Mouse (Mus musculus) erythroblast, adult 5-6 weeks (primary cell): ENCODE measurements around the gene Kansl1. TPM values are rescaled to one million over a fixed set of nuclear protein-coding genes. Genes with fewer than 3 reads are reported as not detected.
A peak's percentile ranks its signal among the peaks of the same experiment; 100 is the strongest.
"Not testable (repeated sequence)": the region's sequence is repeated elsewhere in the genome, so short reads cannot be mapped to it uniquely, and the experiment has no call there.

Experiments
- ATAC-seq: replicated peaks from 2 replicates; pipeline ENCODE4 v1.8.0; 2016; ENCODE audit warnings: moderate number of reproducible peaks, mild to moderate bottlenecking, moderate TSS enrichment, inconsistent platforms; ENCODE audit not compliant: poor library complexity, low FRiP score, severe bottlenecking
- total RNA-seq, 2 experiments: library from RNA; stranded (forward) in 1 of 2; stranded (reverse) in 1 of 2; fragments of 150-400 nt in 1 of 2; fragments of 200-764, 138-1000 nt in 1 of 2; gene quantifications; 2 replicates each; pipeline versions ENCODE4 v1.2.3 to v1.2.4; 2015 to 2017; ENCODE audit warnings: low replicate concordance in 2 of 2

The Kansl1 gene
- 20.8 and 25.1 TPM in 2 replicates for total RNA-seq (2015; ENCODE audit: low replicate concordance)
- total RNA-seq (2017; ENCODE audit: low replicate concordance): 20.6 TPM in 2 replicates

DNA sequence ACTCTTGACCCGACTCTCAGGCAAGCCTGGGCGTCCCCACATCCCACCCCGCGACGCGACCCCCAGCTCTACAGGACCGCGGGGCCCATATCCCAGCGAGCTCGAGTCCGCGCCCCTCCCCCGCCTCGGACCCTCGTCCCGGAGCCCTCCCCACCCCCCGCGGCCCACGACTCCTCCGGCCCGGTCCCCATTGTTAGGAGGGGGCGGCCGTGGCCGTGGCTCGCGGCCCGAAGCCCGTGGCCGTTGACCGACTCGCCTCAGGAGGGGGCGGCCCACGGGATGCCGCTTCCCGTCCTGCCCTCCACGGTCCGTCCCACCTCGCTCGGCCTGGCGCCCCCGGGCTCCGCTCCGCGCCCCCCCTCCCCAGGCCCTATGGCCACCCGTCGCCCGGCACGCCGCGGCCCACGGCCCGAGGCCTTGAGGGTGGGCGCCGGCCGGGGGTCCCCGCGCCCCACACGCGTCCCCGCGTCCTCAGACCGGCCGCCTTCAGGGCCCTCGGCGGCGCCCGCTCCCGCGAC lies at the start of gene Kansl1:
Gene Kansl1, minus strand, starts transcription at position 111 of the 518 bp plus-strand sequence.
- ATAC-seq: no peak

DNA sequence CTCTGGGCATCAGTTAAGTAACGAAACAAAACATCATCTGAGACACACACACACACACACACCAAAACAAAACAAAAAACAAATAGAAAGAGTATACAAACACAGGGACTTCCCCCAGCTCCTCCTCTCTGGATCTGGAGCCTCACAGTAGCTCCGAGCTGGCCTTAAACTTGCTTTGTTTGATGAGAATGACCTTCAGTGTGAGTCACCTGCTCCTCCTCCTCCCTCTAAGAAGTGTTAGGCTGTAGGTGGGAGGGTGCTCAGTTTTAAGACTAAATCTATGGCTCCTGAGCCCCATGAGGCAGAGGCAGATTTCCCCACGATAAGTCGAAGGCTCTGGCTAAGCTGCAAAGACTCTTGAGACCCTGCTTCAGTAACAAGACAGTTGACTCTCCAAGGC lies 43.8 kb upstream of the Kansl1 start:
- no peak for ATAC-seq

DNA sequence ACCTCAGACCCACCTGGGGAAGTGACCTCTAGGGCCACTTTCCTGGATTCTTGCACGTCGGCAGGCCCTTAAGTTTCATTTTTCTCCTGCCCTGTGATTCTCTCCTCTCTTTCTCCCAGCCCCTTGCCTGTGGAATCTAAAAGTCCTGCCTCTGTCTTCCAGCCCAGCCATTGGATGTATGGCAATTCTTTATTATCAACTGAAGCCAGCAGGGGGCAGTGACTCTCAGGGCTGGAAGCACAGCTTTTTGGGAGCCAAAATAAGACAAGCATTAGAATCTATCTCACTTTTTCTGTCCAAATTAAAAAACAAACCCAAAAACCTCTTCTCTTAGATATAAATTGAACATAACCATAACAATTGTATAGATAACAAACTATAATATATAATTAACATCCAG lies 41.9 kb upstream of the Kansl1 start:
- ATAC-seq: 0 out of 2 replicates have a peak, but pooled peaks have one; percentile 57

DNA sequence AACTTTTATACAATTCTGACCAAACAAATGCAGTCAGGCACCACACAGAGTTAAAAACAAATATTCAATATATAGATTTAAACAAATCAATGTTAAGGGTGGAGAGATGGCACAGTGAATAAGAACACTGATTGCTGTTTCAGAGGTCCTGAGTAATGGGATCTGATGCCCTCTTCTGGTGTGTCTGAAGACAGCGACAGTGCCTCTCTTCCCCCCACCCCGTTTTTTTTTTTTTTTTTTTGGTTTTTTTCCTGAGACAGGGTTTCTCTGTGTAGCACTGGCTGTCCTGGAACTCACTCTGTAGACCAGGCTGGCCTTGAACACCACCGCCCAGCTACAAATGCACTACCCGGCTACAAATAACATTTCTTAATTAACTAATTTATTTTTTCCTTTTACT lies 39.8 kb upstream of the Kansl1 start:
- no peak for ATAC-seq

DNA sequence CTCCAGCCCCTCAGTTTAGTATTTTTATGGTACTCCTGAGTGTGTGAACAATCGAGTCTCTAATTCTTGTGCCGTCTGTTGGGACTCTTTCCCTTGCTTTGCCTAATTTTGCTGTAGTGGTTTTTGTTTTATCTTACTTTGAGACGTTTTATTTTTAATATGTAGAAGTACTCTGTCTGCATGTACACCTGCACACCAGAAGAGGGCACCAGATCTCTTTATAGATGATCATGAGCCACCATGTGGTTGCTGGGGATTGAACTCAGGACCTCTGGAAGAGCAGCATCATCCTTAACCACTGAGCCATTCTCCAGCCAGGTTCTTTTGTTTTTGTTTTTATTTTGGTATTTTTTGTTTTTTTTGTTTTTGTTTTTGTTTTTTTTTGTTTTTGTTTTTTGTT lies 19.6 kb upstream of the Kansl1 start:
- ATAC-seq: no peak

DNA sequence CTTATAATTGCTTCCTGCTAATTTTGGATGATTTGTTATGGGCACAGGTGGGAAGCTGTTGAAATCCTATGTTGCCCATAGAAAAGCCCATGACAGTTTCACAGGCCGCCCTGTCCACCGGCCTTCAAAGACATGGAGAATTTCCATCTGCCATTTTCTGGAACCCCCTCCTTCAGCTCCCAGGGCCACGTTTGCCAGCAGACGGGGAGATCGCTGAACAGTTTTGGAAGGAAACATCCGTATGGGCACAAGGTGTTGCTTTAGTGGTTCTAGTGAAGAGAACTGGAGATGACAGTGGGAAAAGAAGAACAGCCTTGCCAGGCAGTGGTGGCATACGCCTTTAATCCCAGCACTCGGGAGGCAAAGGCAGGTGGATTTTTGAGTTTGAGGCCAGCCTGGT lies 13.3 kb upstream of the Kansl1 start:
- no peak for ATAC-seq

DNA sequence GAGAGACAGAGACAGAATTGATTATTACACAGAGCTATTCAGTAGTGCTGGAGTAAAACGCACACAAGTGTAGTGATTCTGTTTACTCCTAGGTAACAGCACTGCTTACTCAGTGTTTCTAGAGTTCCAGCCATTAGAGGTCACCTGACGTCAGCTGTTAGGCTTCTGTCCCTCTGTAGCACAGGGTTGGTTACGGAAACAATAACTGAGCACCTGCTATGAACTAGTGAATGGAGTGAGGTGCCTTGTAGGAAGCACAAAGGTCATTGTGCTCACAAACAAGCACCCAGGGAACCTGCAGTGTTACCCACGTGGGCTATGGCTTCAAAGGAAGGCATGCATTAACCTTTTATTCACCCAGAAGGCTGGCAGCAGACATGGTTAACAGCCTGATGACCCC lies 10.8 kb upstream of the Kansl1 start:
- ATAC-seq: no peak

DNA sequence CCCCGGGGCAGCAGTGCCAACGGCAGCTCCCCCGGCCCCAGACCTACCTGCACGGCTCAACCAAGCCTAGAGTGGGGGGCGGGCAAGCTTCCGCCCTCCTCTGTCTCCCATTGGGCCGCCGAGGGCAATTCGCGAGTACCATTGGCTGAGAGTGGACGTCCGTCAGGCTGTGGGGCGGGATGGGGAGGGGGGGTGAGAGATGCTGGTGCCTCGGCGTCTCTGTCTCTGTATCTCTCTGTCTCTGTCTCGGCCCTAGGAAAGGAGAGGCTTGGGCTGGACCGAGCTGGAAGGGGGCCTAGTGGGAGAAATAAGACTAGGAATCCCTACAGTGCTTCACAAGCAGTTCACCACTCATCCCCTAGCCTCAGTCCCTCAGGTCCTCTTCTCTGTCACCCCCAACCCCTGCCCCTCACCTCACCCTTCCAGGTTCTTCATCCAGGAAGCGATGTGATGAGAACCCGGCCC lies 742 bp upstream of the Kansl1 start:
- ATAC-seq: peak; percentile 96

DNA sequence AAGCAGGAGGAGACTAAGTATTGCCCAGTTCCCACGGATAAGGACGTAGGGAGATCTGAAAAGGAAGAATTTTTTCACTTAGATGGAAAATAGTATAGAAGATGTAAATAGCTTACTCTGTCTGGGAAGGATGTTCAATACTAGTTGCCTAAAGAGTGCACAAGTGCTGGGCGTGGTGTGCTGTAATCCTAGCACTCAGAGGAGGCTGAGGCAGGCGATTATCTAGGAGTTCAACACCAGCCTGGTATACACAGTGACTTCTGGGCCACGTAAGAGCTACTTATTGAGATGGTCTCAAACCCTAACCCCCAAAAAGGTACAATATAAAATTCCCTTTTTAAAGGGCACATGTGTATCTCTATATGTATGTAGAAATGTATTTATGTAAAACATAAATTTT lies 963 bp downstream of the Kansl1 start:
- 0 out of 2 replicates have a peak, but pooled peaks have one; percentile 48 for ATAC-seq

DNA sequence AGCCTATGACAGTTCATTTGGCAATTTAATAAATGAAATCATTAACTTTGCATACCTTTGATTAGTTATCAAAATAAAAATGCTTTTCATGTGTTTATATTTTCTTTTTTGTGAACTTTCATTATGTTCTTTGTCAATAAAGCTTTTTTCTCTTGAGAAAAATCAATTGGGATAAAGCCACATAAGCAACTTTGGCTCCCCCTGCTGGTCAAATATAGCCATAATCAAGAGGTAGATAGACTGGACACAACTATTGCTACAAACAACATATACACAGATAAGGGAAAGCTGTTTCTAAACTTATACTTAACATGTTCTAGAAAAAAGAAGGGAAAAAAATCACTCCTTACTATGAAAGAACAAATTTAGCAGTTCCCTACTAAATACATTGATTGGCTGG lies 7.1 kb downstream of the Kansl1 start:
- peak; percentile 88 for ATAC-seq

DNA sequence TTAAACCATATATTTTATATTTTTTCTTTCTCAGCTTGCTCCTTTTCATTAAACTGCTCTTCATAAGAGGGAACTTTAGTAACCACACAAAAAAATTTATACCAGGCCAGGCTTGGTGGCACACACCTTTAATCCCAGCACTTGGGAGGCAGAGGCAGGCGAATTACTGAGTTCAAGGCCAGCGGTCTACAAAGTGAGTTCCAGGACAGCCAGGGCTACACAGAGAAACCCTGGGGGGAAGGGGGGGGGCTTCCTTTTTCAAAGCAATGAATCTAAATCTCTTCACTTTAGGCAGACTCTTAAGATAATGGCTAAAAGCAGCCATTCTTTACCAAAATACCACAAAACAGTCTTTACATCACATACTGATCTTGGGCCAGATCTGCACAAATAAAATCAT lies 9.0 kb downstream of the Kansl1 start:
- no peak for ATAC-seq

DNA sequence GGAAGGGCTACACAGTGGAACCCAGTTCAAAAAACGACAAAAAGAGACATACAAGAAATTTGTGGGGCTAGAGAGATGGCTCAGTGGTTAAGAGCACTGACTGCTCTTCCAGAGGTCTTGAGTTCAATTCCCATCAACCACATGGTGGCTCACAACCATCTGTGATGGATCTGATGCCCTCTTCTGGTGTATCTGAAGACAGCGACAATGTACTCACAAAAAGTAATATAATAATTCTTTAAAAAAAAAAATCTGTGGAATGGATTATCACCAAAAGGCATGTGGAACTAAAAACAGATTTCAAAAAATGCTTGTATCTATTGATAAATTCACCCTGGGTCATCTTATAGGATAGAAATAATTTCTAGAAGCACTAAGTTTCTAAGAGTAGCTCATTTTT lies 10.2 kb downstream of the Kansl1 start:
- no peak for ATAC-seq

DNA sequence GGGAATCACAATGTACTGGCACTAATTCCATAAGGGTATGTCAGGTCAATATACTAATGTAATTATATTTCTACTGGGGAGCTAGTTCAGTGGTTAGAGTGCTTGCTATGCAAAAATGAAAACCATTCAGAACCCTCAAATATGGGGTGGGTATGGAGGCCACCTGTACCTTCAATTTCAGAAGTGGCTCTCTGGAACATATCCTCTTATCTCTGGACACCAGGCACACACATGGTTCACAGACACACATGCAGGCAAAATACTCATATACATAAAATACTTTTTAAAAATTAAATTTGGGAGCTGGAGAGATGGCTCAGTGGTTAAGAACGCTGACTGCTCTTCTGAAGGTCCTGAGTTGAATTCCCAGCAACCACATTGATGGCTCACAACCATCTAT lies 16.0 kb downstream of the Kansl1 start:
- ATAC-seq: peak; percentile 89

DNA sequence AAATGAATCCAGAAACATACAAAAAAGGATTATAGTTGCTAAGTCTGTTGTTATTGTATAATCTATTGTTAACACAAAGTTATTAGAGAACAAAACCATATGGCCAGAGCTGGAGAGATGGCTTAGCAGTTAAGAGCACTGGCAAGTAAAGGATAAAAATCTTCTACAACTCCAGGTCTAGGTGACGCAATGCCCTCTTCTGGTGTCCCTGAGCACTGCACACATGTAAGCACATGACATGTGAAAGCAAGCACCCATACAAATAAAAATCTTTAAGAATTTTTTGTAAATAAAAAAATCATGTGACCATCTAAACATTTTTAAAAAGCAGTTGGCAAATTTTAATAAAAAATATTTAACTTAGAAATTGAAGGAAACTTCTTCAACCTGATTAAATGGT lies 17.4 kb downstream of the Kansl1 start:
- no peak for ATAC-seq

DNA sequence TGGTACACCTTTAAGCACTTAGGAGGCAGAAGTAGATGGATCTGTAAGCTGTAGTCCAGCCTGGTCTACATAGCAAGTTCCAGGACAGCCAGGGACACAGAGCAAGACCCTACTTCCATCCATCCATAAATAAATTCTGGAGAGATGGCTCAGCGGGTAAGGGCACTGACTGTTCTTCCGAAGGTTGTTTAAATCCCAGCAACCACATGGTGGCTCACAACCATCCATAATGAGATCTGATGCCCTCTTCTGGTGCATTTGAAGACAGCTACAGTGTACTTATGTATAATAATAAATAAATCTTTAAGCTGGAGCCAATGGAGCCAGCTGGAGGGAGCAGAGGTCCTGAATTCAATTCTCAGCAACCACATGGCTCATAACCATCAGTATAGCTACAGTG lies 20.2 kb downstream of the Kansl1 start:
- not testable (repeated sequence) for ATAC-seq

DNA sequence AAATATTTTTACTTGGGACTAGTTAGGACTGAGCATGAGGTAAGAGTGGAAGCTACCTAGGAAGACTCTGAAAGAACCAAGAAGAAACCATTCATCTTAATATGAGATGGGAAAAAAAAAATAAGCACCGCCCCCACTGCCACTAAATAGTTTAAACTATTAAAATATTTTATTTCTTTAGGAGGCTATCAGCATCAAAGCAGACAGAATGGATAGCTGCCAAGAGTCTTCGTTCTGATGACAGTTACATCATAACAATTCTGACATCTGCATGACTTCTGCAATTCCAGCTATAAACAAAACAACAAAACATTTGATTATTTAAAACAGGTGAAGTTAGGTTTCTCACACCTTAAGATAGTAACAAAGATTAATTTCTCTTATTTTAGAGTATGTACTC lies 23.1 kb downstream of the Kansl1 start:
- ATAC-seq: no peak

DNA sequence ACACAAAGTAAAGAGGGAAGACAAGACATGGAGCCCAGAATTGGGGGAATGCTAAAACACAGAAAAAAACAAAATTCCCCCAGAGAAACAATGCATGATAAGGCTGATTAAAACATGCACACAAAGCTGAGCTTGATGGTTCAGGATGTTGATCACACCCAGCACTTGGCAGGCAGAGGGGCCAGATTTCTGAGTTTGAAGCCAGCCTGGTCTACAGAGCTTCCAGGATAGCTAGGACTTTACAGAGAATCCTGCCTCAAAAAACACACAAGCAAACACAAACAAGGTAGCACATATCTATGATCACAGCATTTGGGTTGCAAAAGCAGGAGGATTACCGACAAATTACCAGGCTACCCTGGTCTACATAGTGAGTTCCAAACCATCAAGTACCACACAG lies 23.6 kb downstream of the Kansl1 start:
- ATAC-seq: no peak

DNA sequence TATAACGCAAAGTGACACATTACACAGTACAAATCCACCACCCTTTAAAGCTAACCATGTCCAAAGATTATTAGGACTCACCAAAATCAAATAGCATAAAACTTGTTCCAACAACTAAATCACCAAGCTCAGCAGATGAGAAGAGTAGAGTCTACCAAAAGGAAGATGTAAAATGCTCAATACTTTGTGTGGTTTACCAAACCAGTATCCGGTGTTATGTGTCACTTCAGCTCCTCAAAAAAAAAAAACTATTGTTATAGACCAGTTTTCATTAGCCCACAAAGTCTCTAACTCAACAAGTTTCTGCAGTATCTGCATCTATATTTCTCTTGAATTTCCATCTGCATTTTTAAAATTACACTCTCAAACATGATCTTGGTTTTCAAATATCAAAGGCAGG lies 25.3 kb downstream of the Kansl1 start:
- no peak for ATAC-seq

DNA sequence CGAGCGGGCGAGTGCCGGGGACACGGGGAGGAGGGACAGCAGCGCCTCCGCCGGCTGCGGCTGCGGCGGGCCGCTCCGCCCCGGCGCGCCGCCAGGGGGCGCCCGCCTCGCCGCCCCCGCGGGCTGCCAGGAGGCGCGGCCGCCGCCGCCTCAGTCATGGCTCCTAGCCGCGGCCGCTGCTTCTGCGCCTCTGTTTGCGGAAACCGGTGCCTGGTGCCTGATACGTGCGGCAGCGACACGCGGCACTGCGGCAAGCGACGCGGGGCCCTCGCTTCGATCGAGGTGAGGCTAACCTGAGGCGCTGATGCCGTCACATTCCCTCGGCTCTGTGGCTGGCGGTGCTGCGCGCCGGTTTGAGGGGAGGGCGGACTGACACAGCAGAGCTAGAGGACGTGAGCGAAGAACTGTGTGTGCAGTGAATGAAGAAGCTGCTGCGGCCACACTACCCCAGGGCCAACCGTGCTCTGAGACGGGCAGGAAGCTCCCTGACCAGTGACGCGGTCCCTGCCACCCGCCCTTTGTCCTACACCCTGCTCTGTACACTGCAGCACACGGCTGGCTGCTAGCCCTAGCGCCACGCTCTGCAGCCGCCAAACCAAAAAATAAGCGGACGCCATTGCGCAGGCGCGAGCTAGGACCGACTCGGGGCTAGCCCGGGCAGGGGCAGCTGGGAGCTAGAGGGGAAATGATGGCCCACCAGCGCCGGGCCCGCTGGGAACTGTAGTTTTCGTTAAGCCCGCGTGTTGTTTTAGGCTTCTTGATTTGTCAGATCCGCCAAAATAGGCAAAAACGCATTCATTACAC lies 26.1 kb downstream of the Kansl1 start:
- peak; percentile 79 for ATAC-seq

DNA sequence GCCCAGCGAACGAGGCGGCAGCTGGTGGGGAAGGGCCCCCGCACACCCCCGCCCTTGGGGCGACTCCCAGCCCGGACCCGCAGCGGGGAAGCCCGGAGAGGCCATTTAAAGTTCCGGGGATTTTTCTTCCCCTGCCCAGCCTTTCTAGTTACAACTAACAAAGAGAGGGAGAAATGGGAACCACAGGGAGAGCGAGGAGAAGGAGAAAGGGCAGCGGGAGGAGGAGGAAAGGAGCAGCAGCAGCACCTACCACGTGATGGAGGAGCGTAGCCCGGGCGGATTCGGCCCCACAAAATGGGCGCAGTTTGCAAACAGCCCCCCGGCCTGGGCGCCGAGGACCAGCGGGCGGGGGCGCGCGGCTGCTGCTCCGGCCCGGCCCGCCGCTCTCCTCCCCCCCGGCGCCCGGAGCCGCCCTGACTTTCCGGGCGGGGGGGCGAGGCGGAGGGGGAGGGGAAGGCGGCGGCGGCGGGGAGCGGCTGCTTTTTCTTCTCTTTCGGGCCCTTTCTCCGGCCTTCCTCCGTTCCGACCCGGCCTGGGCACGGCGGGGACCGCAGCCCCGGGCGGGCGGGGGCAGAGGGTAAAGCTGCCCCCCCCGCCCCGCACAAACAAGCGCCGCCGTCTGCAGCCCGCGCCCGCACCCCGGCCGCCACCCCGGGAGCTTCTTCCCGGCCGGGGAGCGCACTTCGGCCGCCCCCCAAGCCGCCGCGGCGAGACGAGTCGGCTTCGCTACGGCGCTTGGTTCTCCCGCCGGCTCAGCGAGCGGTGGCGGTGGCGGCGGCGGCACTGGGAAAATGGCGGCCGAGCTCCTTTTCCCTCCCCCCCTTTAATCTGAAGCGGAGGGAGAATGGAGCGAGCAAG lies 27.0 kb downstream of the Kansl1 start:
- ATAC-seq: peak; percentile 23
